Mouse (Mus musculus) kidney, embryonic 16.5 days (tissue): ENCODE results near the gene Tom1l2. TPM values are rescaled to one million over a fixed set of nuclear protein-coding genes. Genes with fewer than 3 reads are reported as not detected.

Source experiments
- ATAC-seq: fragments of 200-750 bp; cut with Nextera tagmentation; 2 replicates; pipeline ENCODE4 v1.8.0; 2017; ENCODE audit warnings: moderate TSS enrichment; ENCODE audit not compliant: low FRiP score, low TSS enrichment
- H3K27ac ChIP-seq: fragments of 300-500 bp; sonication (generic); 2 replicates; pipeline ENCODE4 v1.5.1; 2014; ENCODE audit warnings: low read length
- H3K27me3 ChIP-seq: fragments of 300-500 bp; sonication (generic); 2 replicates; pipeline ENCODE4 v1.6.1; 2014; ENCODE audit warnings: low read length, control low read depth, mixed read lengths; ENCODE audit not compliant: insufficient read depth
- H3K36me3 ChIP-seq: fragments of 300-500 bp; sonication (generic); 2 replicates; pipeline ENCODE4 v1.6.1; 2014; ENCODE audit warnings: low read length, control low read depth, mixed read lengths; ENCODE audit not compliant: insufficient read depth
- H3K4me1 ChIP-seq: fragments of 300-500 bp; sonication (generic); 2 replicates; pipeline ENCODE4 v1.6.1; 2014; ENCODE audit warnings: low read length, control low read depth, mixed read lengths; ENCODE audit not compliant: insufficient read depth
- H3K4me2 ChIP-seq: fragments of 300-500 bp; sonication (generic); replicated peaks from 2 replicates; pipeline ENCODE4 v1.6.1; 2014; ENCODE audit warnings: low read depth, low read length
- H3K4me3 ChIP-seq: fragments of 300-500 bp; sonication (generic); 2 replicates; pipeline ENCODE4 v1.5.1; 2014; ENCODE audit warnings: mild to moderate bottlenecking, low read length
- H3K9ac ChIP-seq: fragments of 300-500 bp; sonication (generic); replicated peaks from 2 replicates; pipeline ENCODE4 v1.6.1; 2014; ENCODE audit warnings: low read length
- H3K9me3 ChIP-seq: fragments of 300-500 bp; sonication (generic); 2 replicates; pipeline ENCODE4 v1.6.1; 2016; ENCODE audit warnings: low read length, control low read depth
- WGBS: fragments of 180-500 bp; shearing (Covaris S2); extraction: QIAGEN DNeasy Blood & Tissue Kit; methylation state at CpG from one replicate; pipeline ENCODE4 v1.1.7; 2014; 5-methylcytosine and 5-hydroxymethylcytosine counted together
- polyA plus RNA-seq: library from polyadenylated mRNA; unstranded; fragments of >200 nt; fragmentation: Nextera tagmentation; extraction: Ambion mirVana; gene quantifications from 2 replicates; pipeline ENCODE4 v1.2.1, GENCODE M21; 2015

The Tom1l2 gene
- polyA plus RNA-seq, 1 experiment from 2014 or later, result 36.3 TPM

GRCm38 (mm10) chr11:60300318-60300717, 52.4 kb downstream of the Tom1l2 start:
- H3K27ac ChIP-seq, result peak overlapping the region; percentile 9
- H3K9me3 ChIP-seq, result no peaks in the 10 kb centered on the region
- H3K4me3 ChIP-seq, result no peak overlapping the region
- no peak overlapping the region for H3K4me2 ChIP-seq
- no peak for ATAC-seq
- H3K9ac ChIP-seq, result no peak overlapping the region; the same call in 1 of the 2 replicates
- 46% methylated on average over 3 of the region's 3 CpGs for WGBS
- H3K36me3 ChIP-seq, result no peaks in the 10 kb centered on the region
- H3K4me1 ChIP-seq, result peaks cover 31% of the 10 kb centered on the region
- H3K27me3 ChIP-seq, result no peaks in the 10 kb centered on the region

GRCm38 (mm10) chr11:60297772-60298171, 54.9 kb downstream of the Tom1l2 start:
- Histone ChIP-seq H3K27me3 (no peaks in the 10 kb centered on the region), H3K4me1 (peaks cover 41% of the 10 kb centered on the region), H3K9me3 (no peaks in the 10 kb centered on the region), H3K27ac (no peak overlapping the region), H3K36me3 (no peaks in the 10 kb centered on the region), H3K4me3 (no peak overlapping the region), H3K4me2 (no peak overlapping the region), H3K9ac (no peak overlapping the region)
- ATAC-seq, result no peak
- 72% methylated on average over 3 of the region's 3 CpGs for WGBS

GRCm38 (mm10) chr11:60294630-60295313, 57.9 kb downstream of the Tom1l2 start:
- 48% methylated on average over 5 of the region's 5 CpGs for WGBS
- no peak for ATAC-seq
- Histone ChIP-seq H3K27ac (peak overlapping the region; percentile 5; the same call in 1 of the 2 replicates), H3K36me3 (no peaks in the 10 kb centered on the region), H3K4me3 (no peak overlapping the region), H3K9me3 (no peaks in the 10 kb centered on the region), H3K4me1 (peaks cover 24% of the 10 kb centered on the region), H3K9ac (no peak overlapping the region), H3K4me2 (no peak overlapping the region), H3K27me3 (no peaks in the 10 kb centered on the region)

- WGBS, result 69% methylated on average over 6 of the region's 6 CpGs
- no peak overlapping the region for H3K4me3 ChIP-seq
- no peaks in the 10 kb centered on the region for H3K27me3 ChIP-seq
- H3K9ac ChIP-seq, result no peak overlapping the region
- no peaks in the 10 kb centered on the region for H3K36me3 ChIP-seq
- ATAC-seq, result no peak
- peaks cover 24% of the 10 kb centered on the region for H3K4me1 ChIP-seq
- no peaks in the 10 kb centered on the region for H3K9me3 ChIP-seq
- no peak overlapping the region for H3K4me2 ChIP-seq
- peak overlapping the region; percentile 5; the same call in 1 of the 2 replicates for H3K27ac ChIP-seq
Observed at GRCm38 (mm10) chr11:60293683-60294629, 58.7 kb downstream of the Tom1l2 start.

GRCm38 (mm10) chr11:60292718-60293117, 60.0 kb downstream of the Tom1l2 start:
- Histone ChIP-seq H3K4me2 (no peak overlapping the region), H3K27me3 (no peaks in the 10 kb centered on the region), H3K9me3 (no peaks in the 10 kb centered on the region), H3K9ac (no peak overlapping the region), H3K4me1 (peaks cover 20% of the 10 kb centered on the region), H3K36me3 (no peaks in the 10 kb centered on the region), H3K27ac (no peak overlapping the region), H3K4me3 (no peak overlapping the region)
- WGBS, result 30% methylated on average over 2 of the region's 2 CpGs
- peak; percentile 61; the same call in 1 of the 2 replicates for ATAC-seq

- Histone ChIP-seq H3K4me3 (no peak overlapping the region), H3K4me2 (no peak overlapping the region), H3K9ac (0 out of 2 replicates have a peak overlapping the region, but pooled peaks have one; percentile 11), H3K4me1 (0 out of 2 replicates have a peak, but pooled peaks cover 4% of the 10 kb centered on the region), H3K27ac (no peak overlapping the region), H3K9me3 (no peaks in the 10 kb centered on the region), H3K27me3 (no peaks in the 10 kb centered on the region), H3K36me3 (no peaks in the 10 kb centered on the region)
- no peak for ATAC-seq
- WGBS, result 48% methylated on average over 5 of the region's 5 CpGs
Observed at GRCm38 (mm10) chr11:60288980-60289379, 63.7 kb downstream of the Tom1l2 start.

- Histone ChIP-seq H3K4me2 (no peak overlapping the region), H3K27me3 (no peaks in the 10 kb centered on the region), H3K27ac (no peak overlapping the region), H3K4me3 (no peak overlapping the region), H3K9me3 (no peaks in the 10 kb centered on the region), H3K9ac (no peak overlapping the region), H3K36me3 (no peaks in the 10 kb centered on the region), H3K4me1 (no peaks in the 10 kb centered on the region)
- 80% methylated on average over 4 of the region's 4 CpGs for WGBS
- no peak for ATAC-seq
Observed at GRCm38 (mm10) chr11:60286311-60286710, 66.4 kb downstream of the Tom1l2 start.

- no peaks in the 10 kb centered on the region for H3K27me3 ChIP-seq
- H3K9me3 ChIP-seq, result no peaks in the 10 kb centered on the region
- H3K27ac ChIP-seq, result peak overlapping the region; percentile 59
- ATAC-seq, result no peak
- H3K4me1 ChIP-seq, result peaks cover 11% of the 10 kb centered on the region
- no peaks in the 10 kb centered on the region for H3K36me3 ChIP-seq
- WGBS, result 62% methylated on average over 11 of the region's 11 CpGs
- H3K9ac ChIP-seq, result no peak overlapping the region
- H3K4me2 ChIP-seq, result no peak overlapping the region
- H3K4me3 ChIP-seq, result no peak overlapping the region
Observed at GRCm38 (mm10) chr11:60280429-60281414, 72.0 kb downstream of the Tom1l2 start.

- no peak overlapping the region for H3K4me3 ChIP-seq
- peaks cover 11% of the 10 kb centered on the region for H3K4me1 ChIP-seq
- no peaks in the 10 kb centered on the region for H3K36me3 ChIP-seq
- H3K4me2 ChIP-seq, result no peak overlapping the region
- H3K9me3 ChIP-seq, result no peaks in the 10 kb centered on the region
- H3K9ac ChIP-seq, result no peak overlapping the region
- H3K27ac ChIP-seq, result peak overlapping the region; percentile 63; the same call in 1 of the 2 replicates
- ATAC-seq, result no peak
- WGBS, result 81% methylated on average over 5 of the region's 5 CpGs
- H3K27me3 ChIP-seq, result no peaks in the 10 kb centered on the region
Observed at GRCm38 (mm10) chr11:60279483-60279882, 73.2 kb downstream of the Tom1l2 start.
